Mouse (Mus musculus) kidney, adult 2 months (tissue): ENCODE data around the gene Slc44a3.

Experiments used
- CTCF ChIP-seq: fragments of 200-500 bp; conservative IDR thresholded peaks from 2 replicates; pipeline ENCODE4 v1.5.1; 2011; ENCODE audit warnings: low read depth, mild to moderate bottlenecking, control low read depth, low read length, moderate library complexity, mixed read lengths; ENCODE audit not compliant: insufficient read depth, insufficient read length
- POLR2A ChIP-seq: fragments of 200-500 bp; IDR thresholded peaks from one replicate; pipeline ENCODE4 v1.6.1; 2011; ENCODE audit warnings: low read depth, low read length, control low read depth

GRCm38 (mm10) chr3:121577032-121577591, 44.9 kb upstream of the Slc44a3 start:
- TF ChIP-seq CTCF (no peak), POLR2A (no peak)
